Mouse (Mus musculus) ES-E14 (cell line): ENCODE data around the gene Alkbh7. TPM values are rescaled to one million over a fixed set of nuclear protein-coding genes. Genes with fewer than 3 reads are reported as not detected.

Source experiments
- DNase-seq: peaks from one replicate; pipeline ENCODE4 v3.0.0-alpha.2; 2013; ENCODE audit warnings: low read depth, low spot score
- H3K27ac ChIP-seq: 2 replicates; pipeline ENCODE4 v1.5.1; 2012; ENCODE audit warnings: low read depth, mild to moderate bottlenecking, low read length, moderate library complexity, mixed read lengths; ENCODE audit not compliant: poor library complexity, insufficient read depth, severe bottlenecking
- H3K36me3 ChIP-seq: 2 replicates; pipeline ENCODE4 v1.6.1; 2012; ENCODE audit warnings: mild to moderate bottlenecking, low read length, moderate library complexity, mixed read lengths; ENCODE audit not compliant: control insufficient read depth, poor library complexity, insufficient read depth, severe bottlenecking
- H3K4me1 ChIP-seq, 2 experiments: fragments of 150-350 bp in 1 of 2; sonication (generic) in 1 of 2; 2 replicates each; pipeline ENCODE4 v1.6.1; 2012; ENCODE audit warnings: low read length in 2 of 2, mild to moderate bottlenecking in 1 of 2, mixed read lengths in 1 of 2; ENCODE audit not compliant: control insufficient read depth in 2 of 2, insufficient read depth in 2 of 2, poor library complexity in 1 of 2
- H3K4me3 ChIP-seq, 2 experiments: fragments of 150-350 bp in 1 of 2; sonication (generic) in 1 of 2; 2 replicates each; pipeline ENCODE4 v1.5.1; 2012; ENCODE audit warnings: low read length in 2 of 2, low read depth in 1 of 2, mild to moderate bottlenecking in 1 of 2, mixed read lengths in 1 of 2; ENCODE audit not compliant: insufficient read depth in 1 of 2, poor library complexity in 1 of 2, severe bottlenecking in 1 of 2
- H3K9ac ChIP-seq: 2 replicates; pipeline ENCODE4 v1.6.1; 2012; ENCODE audit warnings: low read depth, mild to moderate bottlenecking, low read length, mixed read lengths; ENCODE audit not compliant: poor library complexity, insufficient read depth, severe bottlenecking
- H3K9me3 ChIP-seq: fragments of 150-350 bp; sonication (generic); 2 replicates; pipeline ENCODE4 v1.6.1; 2012; ENCODE audit warnings: low read depth, mild to moderate bottlenecking, low read length; ENCODE audit not compliant: control insufficient read depth, insufficient read depth
- CHD2 ChIP-seq: IDR thresholded peaks from 2 replicates; pipeline ENCODE4 v1.6.1; 2014; ENCODE audit warnings: mild to moderate bottlenecking, low read depth, low read length, inconsistent platforms
- HCFC1 ChIP-seq: IDR thresholded peaks from 2 replicates; pipeline ENCODE4 v1.6.1; 2012; ENCODE audit warnings: low read length, inconsistent platforms, borderline replicate concordance; ENCODE audit not compliant: insufficient read depth
- MAFK ChIP-seq: IDR thresholded peaks from 2 replicates; pipeline ENCODE4 v1.6.1; 2014; ENCODE audit warnings: mild to moderate bottlenecking, low read depth, low read length, inconsistent platforms; ENCODE audit not compliant: insufficient read depth
- ZC3H11A ChIP-seq: IDR thresholded peaks from 2 replicates; pipeline ENCODE4 v1.6.1; 2012; ENCODE audit warnings: low read depth, mild to moderate bottlenecking, inconsistent platforms, low read length, borderline replicate concordance
- ZNF384 ChIP-seq: IDR thresholded peaks from 2 replicates; pipeline ENCODE4 v1.6.1; 2012; ENCODE audit warnings: low read depth, low read length, inconsistent platforms
- in situ Hi-C, 2 experiments: fragments of 600-800 bp; cut with MboI; formaldehyde crosslinking; loops; one replicate each; pipeline ENCODE4 v1.15.1; 2025; ENCODE audit warnings: low sequenced_read_pairs in 2 of 2, inconsistent platforms in 1 of 2; ENCODE audit not compliant: unreplicated experiment in 2 of 2
- total RNA-seq: library from RNA; depleted of rRNA; stranded (reverse); fragments of 300-350 nt; gene quantifications from 2 replicates; pipeline ENCODE4 v1.2.3, GENCODE M21; 2012

Alkbh7 gene
- total RNA-seq, 1 experiment: 39.5 TPM

- Histone ChIP-seq H3K4me1 (peaks cover 4% of the 10 kb centered on the region in 2 experiments; a peak in 2 of 4 replicates), H3K27ac (no peak overlapping the region), H3K4me3 (peak overlapping the region; percentile 83 to 87), H3K36me3 (peaks cover 36% of the 10 kb centered on the region), H3K9me3 (no peaks in the 10 kb centered on the region), H3K9ac (peak overlapping the region; percentile 56)
- TF ChIP-seq CHD2 (no peak), HCFC1 (no peak), ZC3H11A (no peak), ZNF384 (no peak), MAFK (no peak)
- DNase-seq: no peak
- in situ Hi-C loops: no loop called here
Measured at GRCm38 (mm10) chr17:56990966-56991365, 6.2 kb upstream of the Alkbh7 start.

GRCm38 (mm10) chr17:56995046-56995445 lies 2.1 kb upstream of the Alkbh7 start:
- H3K9me3 ChIP-seq: no peaks in the 10 kb centered on the region
- no peak for TF ChIP-seq CHD2
- TF ChIP-seq MAFK: no peak
- TF ChIP-seq HCFC1: no peak
- TF ChIP-seq ZC3H11A: no peak
- no peak for DNase-seq
- in situ Hi-C loops: no loop called here
- H3K27ac ChIP-seq: no peak overlapping the region
- H3K36me3 ChIP-seq: peaks cover 56% of the 10 kb centered on the region
- H3K4me1 ChIP-seq: peaks cover 4 to 10% of the 10 kb centered on the region in 2 experiments; a peak in 2 of 4 replicates
- no peak overlapping the region for H3K9ac ChIP-seq
- no peak overlapping the region for H3K4me3 ChIP-seq

GRCm38 (mm10) chr17:56996506-56996905 lies 633 bp upstream of the Alkbh7 start:
- H3K36me3 ChIP-seq: peaks cover 54% of the 10 kb centered on the region
- in situ Hi-C loops: no loop called here
- DNase-seq: no peak
- H3K27ac ChIP-seq: no peak overlapping the region
- H3K9me3 ChIP-seq: no peaks in the 10 kb centered on the region
- no peak overlapping the region for H3K4me3 ChIP-seq
- no peak for TF ChIP-seq HCFC1
- TF ChIP-seq MAFK: no peak
- no peak for TF ChIP-seq ZNF384
- no peak for TF ChIP-seq CHD2
- no peak for TF ChIP-seq ZC3H11A
- peaks cover 0 to 10% of the 10 kb centered on the region in 2 experiments; a peak in 1 of 4 replicates for H3K4me1 ChIP-seq
- no peak overlapping the region for H3K9ac ChIP-seq

- TF ChIP-seq ZC3H11A (no peak), ZNF384 (no peak), MAFK (no peak), CHD2 (no peak), HCFC1 (no peak)
- Histone ChIP-seq H3K36me3 (peaks cover 44% of the 10 kb centered on the region), H3K4me3 (no peak overlapping the region), H3K27ac (no peak overlapping the region), H3K4me1 (peaks cover 0 to 7% of the 10 kb centered on the region in 2 experiments; a peak in 1 of 4 replicates), H3K9me3 (no peaks in the 10 kb centered on the region), H3K9ac (no peak overlapping the region)
- in situ Hi-C loops: no loop called here
- no peak for DNase-seq
Measured at GRCm38 (mm10) chr17:56999414-56999813, 2.3 kb downstream of the Alkbh7 start.
